Mouse (Mus musculus) embryonic fibroblast, embryonic 13.5 days (primary cell): ENCODE measurements around the gene Ankrd33.

Experiments
- CTCF ChIP-seq: IDR thresholded peaks from 2 replicates; pipeline ENCODE4 v1.5.1; 2011; ENCODE audit warnings: mild to moderate bottlenecking, control low read depth, low read length, moderate library complexity, borderline replicate concordance; ENCODE audit not compliant: insufficient read depth
- POLR2A ChIP-seq: IDR thresholded peaks from 2 replicates; pipeline ENCODE4 v1.6.1; 2011; ENCODE audit warnings: low read depth, mild to moderate bottlenecking, control low read depth, low read length, moderate library complexity

DNA sequence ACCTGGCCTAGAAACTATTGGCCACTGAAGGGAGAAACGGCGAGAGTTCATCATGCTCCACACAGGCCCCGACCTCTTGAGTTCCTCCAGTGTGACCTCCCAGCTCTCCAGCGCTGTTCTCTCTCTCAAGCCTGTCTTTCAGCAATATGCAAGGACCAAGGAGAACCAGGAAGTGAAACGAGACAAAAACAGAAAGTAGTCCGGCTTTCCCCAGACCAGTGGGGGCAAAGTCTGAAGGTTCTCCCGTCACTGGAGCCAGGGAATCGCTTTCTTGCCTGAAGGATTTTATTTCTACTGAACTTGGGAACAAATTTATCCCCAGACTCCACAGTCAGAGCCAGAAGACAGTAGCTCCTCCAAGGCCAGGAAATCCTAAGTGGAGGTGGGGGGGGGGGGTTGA is 29.2 kb downstream of the Ankrd33 start:
- TF ChIP-seq POLR2A (no peak), CTCF (no peak)
